Mouse (Mus musculus) bone marrow macrophage, adult 2 months (primary cell): ENCODE results near the gene Hnrnpu. TPM values are rescaled to one million over a fixed set of nuclear protein-coding genes. Genes with fewer than 3 reads are reported as not detected.
"Not testable (repeated sequence)": the region's sequence is repeated elsewhere in the genome, so short reads cannot be mapped to it uniquely, and the experiment has no call there.

ENCODE experiments used
- H3K27ac ChIP-seq: 2 replicates; pipeline ENCODE4 v1.5.1; 2012; ENCODE audit warnings: low read depth, low read length; ENCODE audit not compliant: insufficient read depth
- H3K4me1 ChIP-seq: 2 replicates; pipeline ENCODE4 v1.6.1; 2012; ENCODE audit warnings: low read length; ENCODE audit not compliant: control insufficient read depth, insufficient read depth
- H3K4me3 ChIP-seq: 2 replicates; pipeline ENCODE4 v1.5.1; 2012; ENCODE audit warnings: mild to moderate bottlenecking, low read length, moderate library complexity; ENCODE audit not compliant: insufficient read depth
- CTCF ChIP-seq: IDR thresholded peaks from 2 replicates; pipeline ENCODE4 v1.5.1; 2012; ENCODE audit warnings: low read depth, mild to moderate bottlenecking, low read length, moderate library complexity
- POLR2A ChIP-seq: IDR thresholded peaks from 2 replicates; pipeline ENCODE4 v1.6.1; 2012; ENCODE audit warnings: mild to moderate bottlenecking, low read depth, low read length, borderline replicate concordance
- polyA plus RNA-seq: library from polyadenylated mRNA; stranded (reverse); fragments of >200 nt; gene quantifications from 2 replicates; pipeline ENCODE4 v1.2.4, GENCODE M21; 2012; ENCODE audit not compliant: missing spikeins, insufficient read depth, insufficient read length

The Hnrnpu gene
- polyA plus RNA-seq, 1 experiment: 534 TPM

GRCm38 (mm10) chr1:178314236-178314635 lies 23.4 kb downstream of the Hnrnpu start:
- H3K27ac ChIP-seq: no peak overlapping the region
- H3K4me3 ChIP-seq: no peak overlapping the region
- TF ChIP-seq POLR2A (no peak), CTCF (no peak)

GRCm38 (mm10) chr1:178313039-178313597 lies 24.5 kb downstream of the Hnrnpu start:
- Histone ChIP-seq H3K27ac (no peak overlapping the region), H3K4me3 (no peak overlapping the region), H3K4me1 (peaks cover 6% of the 10 kb centered on the region)
- no peak for TF ChIP-seq POLR2A

More at GRCm38 (mm10) chr1:178314236-178314635, 23.4 kb downstream of the Hnrnpu start:
- H3K4me1 ChIP-seq: peaks cover 6% of the 10 kb centered on the region

- H3K27ac ChIP-seq: no peak overlapping the region
- H3K4me1 ChIP-seq: no peaks in the 10 kb centered on the region
- no peak overlapping the region for H3K4me3 ChIP-seq
- no peak for TF ChIP-seq CTCF
- TF ChIP-seq POLR2A: no peak
Measured at GRCm38 (mm10) chr1:178310128-178310527, 27.5 kb downstream of the Hnrnpu start.

- TF ChIP-seq POLR2A (no peak), CTCF (no peak)
- no peak overlapping the region for H3K4me3 ChIP-seq
- H3K27ac ChIP-seq: no peak overlapping the region
- H3K4me1 ChIP-seq: no peaks in the 10 kb centered on the region
Measured at GRCm38 (mm10) chr1:178309487-178309886, 28.1 kb downstream of the Hnrnpu start.

- H3K4me1 ChIP-seq: no peaks in the 10 kb centered on the region
- TF ChIP-seq CTCF: no peak
- TF ChIP-seq POLR2A: no peak
- H3K4me3 ChIP-seq: no peak overlapping the region
- no peak overlapping the region for H3K27ac ChIP-seq
Measured at GRCm38 (mm10) chr1:178303425-178303824, 34.2 kb downstream of the Hnrnpu start.

GRCm38 (mm10) chr1:178301261-178301660 lies 36.3 kb downstream of the Hnrnpu start:
- not testable (repeated sequence) for H3K27ac ChIP-seq, H3K4me1 ChIP-seq, H3K4me3 ChIP-seq

GRCm38 (mm10) chr1:178294051-178294450 lies 43.5 kb downstream of the Hnrnpu start:
- Histone ChIP-seq H3K4me1 (no peaks in the 10 kb centered on the region), H3K4me3 (no peak overlapping the region), H3K27ac (no peak overlapping the region)
- TF ChIP-seq POLR2A: no peak
- TF ChIP-seq CTCF: no peak

- H3K4me1 ChIP-seq: no peaks in the 10 kb centered on the region
- H3K4me3 ChIP-seq: no peak overlapping the region
- no peak overlapping the region for H3K27ac ChIP-seq
- no peak for TF ChIP-seq CTCF
- no peak for TF ChIP-seq POLR2A
Measured at GRCm38 (mm10) chr1:178291716-178292115, 45.9 kb downstream of the Hnrnpu start.

GRCm38 (mm10) chr1:178287601-178288176 lies 49.9 kb downstream of the Hnrnpu start:
- TF ChIP-seq CTCF (no peak), POLR2A (no peak)
- Histone ChIP-seq H3K4me3 (no peak overlapping the region), H3K27ac (no peak overlapping the region), H3K4me1 (no peaks in the 10 kb centered on the region)

GRCm38 (mm10) chr1:178283946-178284720 lies 53.5 kb downstream of the Hnrnpu start:
- H3K4me1 ChIP-seq: peaks cover 3% of the 10 kb centered on the region; the same call in 1 of the 2 replicates
- no peak overlapping the region for H3K4me3 ChIP-seq
- TF ChIP-seq CTCF (no peak), POLR2A (no peak)
- no peak overlapping the region for H3K27ac ChIP-seq

- H3K27ac ChIP-seq, H3K4me1 ChIP-seq, H3K4me3 ChIP-seq: not testable (repeated sequence)
Measured at GRCm38 (mm10) chr1:178283314-178283713, 54.3 kb downstream of the Hnrnpu start.
